Mouse (Mus musculus): Measurements from ENCODE around the gene Pbx4.

- no peak for TF ChIP-seq CTCF (IDR thresholded peaks at IDR 0.05; ENCODE audit: insufficient read depth, low read depth, low read length)
- TF ChIP-seq POLR2A (IDR thresholded peaks at IDR 0.05; ENCODE audit: insufficient read depth, low read depth, low read length): no peak
Measured at GRCm38 (mm10) chr8:69809820-69810219, 22.5 kb upstream of the Pbx4 start.

Measured in olfactory bulb, adult 2 months (tissue).